Mouse (Mus musculus): Measurements from ENCODE around the gene Pnlip. TPM values are rescaled to one million over a fixed set of nuclear protein-coding genes. Genes with fewer than 3 reads are reported as not detected.

Gene Pnlip
- total and polyA plus RNA-seq, 3 experiments: 0.21 to 0.38 TPM; not detected in 1

DNA sequence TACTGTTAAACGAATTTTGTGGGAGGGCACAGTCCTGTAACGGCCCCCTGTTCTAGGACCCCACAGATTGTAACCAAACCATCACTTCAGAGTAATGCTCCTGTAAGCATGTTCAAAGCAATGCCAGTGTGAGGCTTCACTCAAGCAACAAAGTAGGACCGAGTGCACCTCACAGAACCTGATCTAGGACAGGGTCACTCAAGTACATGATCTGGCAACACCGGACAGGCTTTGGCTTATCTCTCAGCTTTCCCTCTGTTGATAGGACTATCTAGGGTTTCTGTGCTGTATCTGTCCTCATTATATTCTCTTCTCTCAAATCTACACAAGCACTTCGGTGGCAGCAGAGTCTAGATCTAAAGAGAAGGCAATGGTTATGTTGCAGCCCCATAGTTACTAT, 74.3 kb downstream of the Pnlip start:
- DNase-seq: no peak

DNA sequence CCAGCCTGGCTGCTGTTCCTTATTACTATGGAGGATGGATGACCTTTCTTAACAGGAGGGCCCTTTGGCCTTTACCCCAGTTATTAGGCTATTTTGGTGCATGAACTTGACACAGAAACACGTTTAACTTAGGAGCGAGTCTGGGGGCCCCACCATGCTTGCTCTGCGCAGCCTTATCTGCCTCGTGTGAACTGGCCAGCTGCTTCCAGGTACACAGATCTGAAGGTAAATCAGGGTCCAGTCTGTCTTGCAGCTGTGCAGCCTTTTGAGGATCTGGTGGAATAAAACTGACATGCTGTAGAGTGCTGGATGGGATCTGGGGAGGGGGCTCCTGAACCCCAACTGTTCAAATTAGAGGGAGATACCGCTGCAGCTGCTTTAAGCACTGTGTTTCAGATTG, 75.5 kb downstream of the Pnlip start:
- DNase-seq: no peak

DNA sequence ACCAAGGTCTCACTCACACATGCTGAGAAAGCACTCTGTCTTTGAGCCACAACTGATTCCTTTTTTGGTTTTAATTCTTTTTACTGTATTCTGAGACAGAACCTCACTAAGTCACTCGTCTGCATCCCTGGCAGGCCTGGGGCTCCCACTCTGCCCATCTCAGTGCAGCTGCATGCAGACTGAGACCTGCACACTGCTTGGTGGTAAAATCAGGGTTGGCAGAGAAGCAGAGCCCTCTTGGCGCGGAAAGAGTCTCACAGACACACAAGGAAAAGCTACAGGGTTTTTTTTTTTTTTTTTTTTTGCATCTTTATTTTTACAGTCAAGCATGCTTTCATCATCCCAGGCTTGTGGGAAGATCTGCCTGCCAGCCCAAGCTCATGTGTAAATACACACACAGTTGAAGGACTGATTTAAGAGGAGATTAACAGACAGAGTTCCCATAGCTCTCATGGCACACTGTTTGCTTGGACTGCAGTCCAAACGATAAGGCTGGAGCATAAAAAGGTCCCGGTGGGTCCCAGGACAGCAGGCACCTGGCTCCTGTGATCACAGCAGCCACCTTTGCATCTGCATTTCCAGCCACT, 76.2 kb downstream of the Pnlip start, which contains the start of gene Pnliprp1:
TSS of gene Pnliprp1 (plus strand) at position 443 of the 587 bp plus-strand sequence.
- no peak for DNase-seq

Other genes starting within 250 kb of the Pnlip start
- 1 to 10 TPM; 1.0 to 2.5 TPM for gene Gfra1, start 196.6 kb upstream of the Pnlip start, total RNA-seq (2021)
- 1.3 and 1.7 TPM in 2 replicates for gene Gfra1, start 196.6 kb upstream of the Pnlip start, polyA plus RNA-seq (2012; rRNA removed)
- gene Ccdc172, start 140.5 kb upstream of the Pnlip start, total RNA-seq (2021): not detected
- gene Ccdc172, start 140.5 kb upstream of the Pnlip start, polyA plus RNA-seq (2012; rRNA removed): not detected in 2 replicates
- not detected for gene Pnliprp1, start 76.4 kb downstream of the Pnlip start, total RNA-seq (2021)
- not detected in 2 replicates for gene Pnliprp1, start 76.4 kb downstream of the Pnlip start, polyA plus RNA-seq (2012; rRNA removed)
- not detected for gene Pnliprp2, start 107.2 kb downstream of the Pnlip start, total RNA-seq (2021)
- not detected in 2 replicates for gene Pnliprp2, start 107.2 kb downstream of the Pnlip start, polyA plus RNA-seq (2012; rRNA removed)
- under 1 TPM in 1 of 2 experiments, not detected in 1; 0.31 TPM for gene 1700019N19Rik, start 142.0 kb downstream of the Pnlip start, total RNA-seq (2021)
- gene 1700019N19Rik, start 142.0 kb downstream of the Pnlip start, polyA plus RNA-seq (2012; rRNA removed): not detected in 2 replicates

Data from adrenal gland, adult 2 months (tissue).